Mouse (Mus musculus): ENCODE data around the gene Itpkc. TPM values are rescaled to one million over a fixed set of nuclear protein-coding genes. Genes with fewer than 3 reads are reported as not detected.
"Not testable (repeated sequence)": the region's sequence is repeated elsewhere in the genome, so short reads cannot be mapped to it uniquely, and the experiment has no call there.

Gene Itpkc
- polyA plus RNA-seq, 1 experiment from 2014 or later: 8.9 TPM

DNA sequence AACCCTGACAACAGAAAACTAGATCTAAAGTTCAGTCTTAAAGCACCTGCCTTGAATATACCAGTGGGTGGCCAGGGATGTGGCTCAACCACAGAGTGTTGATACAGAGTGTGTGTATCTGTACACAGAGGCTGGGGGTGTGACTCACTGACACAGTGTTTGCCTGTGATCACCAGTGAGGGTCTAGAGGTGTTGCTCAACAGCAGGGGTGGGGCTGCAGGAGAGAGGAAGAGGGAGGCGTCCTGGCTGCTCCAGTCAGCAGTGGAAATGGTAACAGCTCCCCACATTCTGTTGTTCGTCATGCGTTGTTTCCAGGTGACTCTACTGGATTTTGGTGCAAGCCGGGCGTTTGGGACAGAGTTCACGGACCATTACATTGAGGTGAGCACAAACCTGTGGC is 23.5 kb upstream of the Itpkc start:
- Histone ChIP-seq H3K27me3 (replicated peaks; ENCODE audit: control insufficient read depth, insufficient read depth, low read length) (no peaks in the 10 kb centered on the region), H3K4me2 (ENCODE audit: low read length) (no peak overlapping the region), H3K9ac (ENCODE audit: low read length) (no peak overlapping the region), H3K27ac (ENCODE audit: low read depth) (no peak overlapping the region), H3K4me3 (ENCODE audit: low read depth, low read length) (no peak overlapping the region), H3K9me3 (ENCODE audit: control insufficient read depth, low read length) (no peaks in the 10 kb centered on the region), H3K4me1 (replicated peaks; ENCODE audit: control insufficient read depth, insufficient read depth, low read length) (peaks cover 2% of the 10 kb centered on the region; the same call in 1 of the 2 replicates), H3K36me3 (ENCODE audit: control insufficient read depth, insufficient read depth, low read length) (peaks cover 12% of the 10 kb centered on the region; the same call in 1 of the 2 replicates)
- ATAC-seq (replicated peaks; ENCODE audit: low FRiP score, low TSS enrichment, low read depth) (0 out of 2 replicates have a peak, but pooled peaks have one; percentile 52), DNase-seq (ENCODE audit: low spot score) (no peak)
- WGBS: 76% methylated on average over 6 of the region's 6 CpGs

DNA sequence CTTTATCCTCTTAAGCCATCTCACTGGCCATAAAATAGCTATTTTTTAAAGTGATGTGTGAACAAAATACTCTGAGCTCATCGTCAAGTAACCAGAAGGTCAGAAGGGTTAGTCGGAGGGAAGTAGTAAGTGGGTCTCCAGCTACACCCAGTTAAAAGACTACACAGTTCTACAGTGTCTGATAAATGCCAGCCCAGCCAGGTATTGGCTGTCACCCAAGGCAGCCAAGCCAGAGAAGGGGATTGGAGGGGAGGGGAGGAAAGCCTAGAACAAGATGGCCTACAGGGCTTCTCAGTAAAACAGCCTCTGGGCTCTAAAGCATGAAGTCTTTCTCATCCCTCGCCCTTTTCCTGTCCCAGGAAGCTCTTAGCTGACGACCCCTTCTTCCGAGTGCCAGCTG is 21.5 kb upstream of the Itpkc start:
- Histone ChIP-seq H3K27me3 (replicated peaks; ENCODE audit: control insufficient read depth, insufficient read depth, low read length) (no peaks in the 10 kb centered on the region), H3K36me3 (ENCODE audit: control insufficient read depth, insufficient read depth, low read length) (peaks cover 10% of the 10 kb centered on the region; the same call in 1 of the 2 replicates), H3K4me3 (ENCODE audit: low read depth, low read length) (no peak overlapping the region), H3K4me2 (ENCODE audit: low read length) (no peak overlapping the region), H3K4me1 (replicated peaks; ENCODE audit: control insufficient read depth, insufficient read depth, low read length) (no peaks in the 10 kb centered on the region), H3K27ac (ENCODE audit: low read depth) (no peak overlapping the region), H3K9ac (ENCODE audit: low read length) (no peak overlapping the region), H3K9me3 (ENCODE audit: control insufficient read depth, low read length) (no peaks in the 10 kb centered on the region)
- DNase-seq (ENCODE audit: low spot score) (no peak), ATAC-seq (replicated peaks; ENCODE audit: low FRiP score, low TSS enrichment, low read depth) (no peak)
- 78% methylated on average over 5 of the region's 5 CpGs for WGBS

DNA sequence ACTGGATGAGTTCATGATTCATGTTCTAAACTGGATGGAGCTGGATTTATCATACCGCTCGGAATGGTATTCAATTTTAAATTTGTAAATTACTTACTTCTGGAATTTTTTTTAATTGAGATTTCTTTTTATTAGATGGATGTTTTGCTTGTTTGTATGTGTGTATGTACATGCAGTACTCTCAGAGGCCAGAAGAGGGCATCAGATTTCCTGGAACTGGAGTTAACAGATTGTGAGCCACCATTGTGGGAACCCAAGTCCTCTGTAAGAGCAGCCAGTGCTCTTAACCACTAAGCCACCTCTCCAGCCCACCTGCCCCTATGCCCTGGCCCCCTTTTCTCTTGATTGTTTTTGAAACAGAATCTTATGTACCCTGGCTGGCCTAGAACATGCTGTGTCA is 20.7 kb upstream of the Itpkc start:
- Histone ChIP-seq H3K27ac (ENCODE audit: low read depth) (no peak overlapping the region), H3K27me3 (replicated peaks; ENCODE audit: control insufficient read depth, insufficient read depth, low read length) (no peaks in the 10 kb centered on the region), H3K4me1 (replicated peaks; ENCODE audit: control insufficient read depth, insufficient read depth, low read length) (no peaks in the 10 kb centered on the region), H3K36me3 (ENCODE audit: control insufficient read depth, insufficient read depth, low read length) (peaks cover 7% of the 10 kb centered on the region; the same call in 1 of the 2 replicates), H3K4me2 (ENCODE audit: low read length) (no peak overlapping the region), H3K9ac (ENCODE audit: low read length) (no peak overlapping the region), H3K9me3 (ENCODE audit: control insufficient read depth, low read length) (no peaks in the 10 kb centered on the region), H3K4me3 (ENCODE audit: low read depth, low read length) (no peak overlapping the region)
- no peak for ATAC-seq (replicated peaks; ENCODE audit: low FRiP score, low TSS enrichment, low read depth)
- WGBS: 89% methylated on average over 2 of the region's 2 CpGs
- DNase-seq (ENCODE audit: low spot score): no peak

DNA sequence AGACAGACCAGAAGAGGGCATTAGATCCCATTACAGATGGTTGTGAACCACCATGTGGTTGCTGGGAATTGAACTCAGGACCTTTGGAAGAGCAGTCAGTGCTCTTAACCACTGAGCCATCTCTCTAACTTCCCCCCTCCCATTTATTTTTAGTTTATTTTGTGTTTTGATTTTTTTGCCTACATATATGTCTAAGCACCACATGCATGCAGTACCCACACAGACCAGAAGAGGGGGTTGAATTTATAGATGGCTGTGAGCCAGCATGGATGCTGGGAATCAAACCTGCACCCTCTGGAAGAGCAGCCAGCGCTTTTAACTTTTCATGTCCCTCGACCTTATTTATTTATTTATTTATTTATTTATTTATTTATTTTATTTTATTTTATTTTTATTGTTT is 15.6 kb upstream of the Itpkc start:
- WGBS: 80% methylated on average over 2 of the region's 2 CpGs
- H3K4me2 ChIP-seq (ENCODE audit: low read length); H3K4me3 ChIP-seq (ENCODE audit: low read depth, low read length); H3K9ac ChIP-seq (ENCODE audit: low read length); H3K4me1 ChIP-seq (replicated peaks; ENCODE audit: control insufficient read depth, insufficient read depth, low read length); H3K27ac ChIP-seq (ENCODE audit: low read depth); H3K9me3 ChIP-seq (ENCODE audit: control insufficient read depth, low read length); ATAC-seq (replicated peaks; ENCODE audit: low FRiP score, low TSS enrichment, low read depth); H3K27me3 ChIP-seq (replicated peaks; ENCODE audit: control insufficient read depth, insufficient read depth, low read length); DNase-seq (ENCODE audit: low spot score): not testable (repeated sequence)
- peaks cover 26% of the 10 kb centered on the region for H3K36me3 ChIP-seq (ENCODE audit: control insufficient read depth, insufficient read depth, low read length)

GRCm38 (mm10) chr7:27243211-27243610 is 14.8 kb upstream of the Itpkc start:
- H3K9ac ChIP-seq (ENCODE audit: low read length): no peak overlapping the region

DNA sequence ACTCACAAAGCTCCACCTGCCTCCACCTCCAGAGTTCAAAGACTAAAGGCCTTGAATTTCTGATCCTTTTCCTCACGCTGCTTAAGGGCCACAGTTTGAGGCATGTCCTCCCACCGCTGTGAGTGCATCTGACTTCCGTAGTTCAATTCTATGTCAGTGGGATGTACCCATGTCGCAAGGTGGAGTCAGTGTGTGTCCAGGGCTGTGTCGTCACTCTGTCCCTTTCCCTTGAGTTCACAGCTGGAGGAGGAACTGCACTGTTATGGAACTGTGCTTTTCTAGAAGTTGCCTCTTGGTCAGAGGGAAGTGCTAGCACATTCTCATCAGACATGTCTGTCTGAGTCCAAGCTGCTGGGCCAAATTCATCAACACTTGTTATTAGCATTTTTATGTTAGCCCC is 10.1 kb upstream of the Itpkc start:
- 86% methylated on average over 5 of the region's 5 CpGs for whole genome bisulfite sequencing
- no peak overlapping the region for H3K4me3 ChIP-seq (ENCODE audit: low read depth, low read length)
- no peak overlapping the region for H3K4me2 ChIP-seq (ENCODE audit: low read length)
- ATAC-seq (replicated peaks; ENCODE audit: low FRiP score, low TSS enrichment, low read depth) (no peak), DNase-seq (ENCODE audit: low spot score) (no peak)
- H3K27ac ChIP-seq (ENCODE audit: low read depth): no peak overlapping the region
- no peak overlapping the region for H3K9ac ChIP-seq (ENCODE audit: low read length)
- no peaks in the 10 kb centered on the region for H3K9me3 ChIP-seq (ENCODE audit: control insufficient read depth, low read length)
- peaks cover 6% of the 10 kb centered on the region for H3K4me1 ChIP-seq (replicated peaks; ENCODE audit: control insufficient read depth, insufficient read depth, low read length)
- peaks cover 26% of the 10 kb centered on the region for H3K36me3 ChIP-seq (ENCODE audit: control insufficient read depth, insufficient read depth, low read length)
- no peaks in the 10 kb centered on the region for H3K27me3 ChIP-seq (replicated peaks; ENCODE audit: control insufficient read depth, insufficient read depth, low read length)

More at GRCm38 (mm10) chr7:27243211-27243610, 14.8 kb upstream of the Itpkc start:
- Histone ChIP-seq H3K4me3 (ENCODE audit: low read depth, low read length) (no peak overlapping the region), H3K27ac (ENCODE audit: low read depth) (no peak overlapping the region), H3K27me3 (replicated peaks; ENCODE audit: control insufficient read depth, insufficient read depth, low read length) (no peaks in the 10 kb centered on the region), H3K4me1 (replicated peaks; ENCODE audit: control insufficient read depth, insufficient read depth, low read length) (no peaks in the 10 kb centered on the region), H3K9me3 (ENCODE audit: control insufficient read depth, low read length) (no peaks in the 10 kb centered on the region), H3K36me3 (ENCODE audit: control insufficient read depth, insufficient read depth, low read length) (peaks cover 26% of the 10 kb centered on the region), H3K4me2 (ENCODE audit: low read length) (no peak overlapping the region)
- DNase-seq (ENCODE audit: low spot score) (no peak), ATAC-seq (replicated peaks; ENCODE audit: low FRiP score, low TSS enrichment, low read depth) (no peak)
- 49% methylated on average over 8 of the region's 8 CpGs for WGBS

GRCm38 (mm10) chr7:27237527-27237926 is 9.1 kb upstream of the Itpkc start:
- Histone ChIP-seq H3K27me3 (replicated peaks; ENCODE audit: control insufficient read depth, insufficient read depth, low read length) (no peaks in the 10 kb centered on the region), H3K9me3 (ENCODE audit: control insufficient read depth, low read length) (no peaks in the 10 kb centered on the region), H3K36me3 (ENCODE audit: control insufficient read depth, insufficient read depth, low read length) (peaks cover 19% of the 10 kb centered on the region), H3K27ac (ENCODE audit: low read depth) (no peak overlapping the region), H3K4me2 (ENCODE audit: low read length) (no peak overlapping the region), H3K4me1 (replicated peaks; ENCODE audit: control insufficient read depth, insufficient read depth, low read length) (peaks cover 9% of the 10 kb centered on the region), H3K9ac (ENCODE audit: low read length) (no peak overlapping the region), H3K4me3 (ENCODE audit: low read depth, low read length) (no peak overlapping the region)
- 84% methylated on average over 2 of the region's 2 CpGs for WGBS
- DNase-seq (ENCODE audit: low spot score) (no peak), ATAC-seq (replicated peaks; ENCODE audit: low FRiP score, low TSS enrichment, low read depth) (no peak)

GRCm38 (mm10) chr7:27235726-27236125 is 7.3 kb upstream of the Itpkc start:
- Histone ChIP-seq H3K4me3 (ENCODE audit: low read depth, low read length) (no peak overlapping the region), H3K9ac (ENCODE audit: low read length) (no peak overlapping the region), H3K36me3 (ENCODE audit: control insufficient read depth, insufficient read depth, low read length) (peaks cover 12% of the 10 kb centered on the region), H3K4me1 (replicated peaks; ENCODE audit: control insufficient read depth, insufficient read depth, low read length) (peaks cover 14% of the 10 kb centered on the region), H3K4me2 (ENCODE audit: low read length) (no peak overlapping the region), H3K9me3 (ENCODE audit: control insufficient read depth, low read length) (no peaks in the 10 kb centered on the region), H3K27me3 (replicated peaks; ENCODE audit: control insufficient read depth, insufficient read depth, low read length) (no peaks in the 10 kb centered on the region), H3K27ac (ENCODE audit: low read depth) (no peak overlapping the region)
- DNase-seq (ENCODE audit: low spot score) (no peak), ATAC-seq (replicated peaks; ENCODE audit: low FRiP score, low TSS enrichment, low read depth) (no peak)
- WGBS: 88% methylated on average over 2 of the region's 2 CpGs

DNA sequence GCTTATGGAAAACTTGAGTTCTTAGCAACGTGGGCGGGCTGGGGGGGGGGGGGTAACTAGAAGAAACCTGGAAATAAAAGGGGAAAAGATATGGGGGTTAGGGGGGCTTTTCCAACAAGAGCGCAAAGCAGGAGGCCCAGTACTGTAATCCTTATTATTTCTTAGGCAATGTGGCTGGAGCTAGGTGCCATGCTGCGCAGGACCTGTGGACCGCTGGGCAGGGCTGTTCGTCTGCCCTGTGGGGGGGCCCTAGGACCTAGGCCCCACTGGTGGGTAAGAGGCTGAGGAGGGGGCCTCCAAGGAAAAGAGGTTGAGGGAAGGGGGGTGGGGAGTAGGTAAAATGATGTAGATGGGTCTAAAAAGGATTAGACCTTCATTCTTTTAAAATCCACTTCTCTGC is 4.8 kb upstream of the Itpkc start:
- peaks cover 3% of the 10 kb centered on the region; the same call in 1 of the 2 replicates for H3K36me3 ChIP-seq (ENCODE audit: control insufficient read depth, insufficient read depth, low read length)
- peak overlapping the region; percentile 56 for H3K4me3 ChIP-seq (ENCODE audit: low read depth, low read length)
- WGBS: 4% methylated on average over 6 of the region's 6 CpGs
- H3K4me1 ChIP-seq (replicated peaks; ENCODE audit: control insufficient read depth, insufficient read depth, low read length): peaks cover 17% of the 10 kb centered on the region
- DNase-seq (ENCODE audit: low spot score) (no peak), ATAC-seq (replicated peaks; ENCODE audit: low FRiP score, low TSS enrichment, low read depth) (no peak; the same call in 1 of the 2 replicates)
- H3K4me2 ChIP-seq (ENCODE audit: low read length): peak overlapping the region; percentile 57
- H3K27me3 ChIP-seq (replicated peaks; ENCODE audit: control insufficient read depth, insufficient read depth, low read length): no peaks in the 10 kb centered on the region
- no peaks in the 10 kb centered on the region for H3K9me3 ChIP-seq (ENCODE audit: control insufficient read depth, low read length)
- H3K27ac ChIP-seq (ENCODE audit: low read depth): peak overlapping the region; percentile 22; the same call in 1 of the 2 replicates
- H3K9ac ChIP-seq (ENCODE audit: low read length): peak overlapping the region; percentile 39
